Mouse (Mus musculus) hematopoietic stem cell, adult 5-6 weeks (primary cell): ENCODE measurements around the gene Cdca8. TPM values are rescaled to one million over a fixed set of nuclear protein-coding genes. Genes with fewer than 3 reads are reported as not detected.

Experiments
- ATAC-seq, 2 experiments: fragments of 125-278 bp in 1 of 2; replicated peaks in 1 of 2; 2 replicates each; pipeline ENCODE4 v1.8.0; 2016 to 2017; ENCODE audit warnings: inconsistent platforms in 2 of 2, mild to moderate bottlenecking in 2 of 2, moderate number of reproducible peaks in 2 of 2, low read depth in 1 of 2, moderate TSS enrichment in 1 of 2; ENCODE audit not compliant: low FRiP score in 2 of 2, poor library complexity in 2 of 2, severe bottlenecking in 2 of 2, insufficient read depth in 1 of 2, low TSS enrichment in 1 of 2
- total RNA-seq: library from RNA; stranded (forward); fragments of 172-1452, 232-1000 nt; gene quantifications from 2 replicates; pipeline ENCODE4 v1.2.3, GENCODE M21; 2017

The Cdca8 gene
- total RNA-seq, 1 experiment from 2014 or later: 89.3 TPM

GRCm38 (mm10) chr4:124962576-124962975 lies 23.5 kb upstream of the Cdca8 start:
- ATAC-seq: no peak

GRCm38 (mm10) chr4:124960940-124961339 lies 21.8 kb upstream of the Cdca8 start:
- ATAC-seq: peak; percentile 88 to 91

DNA sequence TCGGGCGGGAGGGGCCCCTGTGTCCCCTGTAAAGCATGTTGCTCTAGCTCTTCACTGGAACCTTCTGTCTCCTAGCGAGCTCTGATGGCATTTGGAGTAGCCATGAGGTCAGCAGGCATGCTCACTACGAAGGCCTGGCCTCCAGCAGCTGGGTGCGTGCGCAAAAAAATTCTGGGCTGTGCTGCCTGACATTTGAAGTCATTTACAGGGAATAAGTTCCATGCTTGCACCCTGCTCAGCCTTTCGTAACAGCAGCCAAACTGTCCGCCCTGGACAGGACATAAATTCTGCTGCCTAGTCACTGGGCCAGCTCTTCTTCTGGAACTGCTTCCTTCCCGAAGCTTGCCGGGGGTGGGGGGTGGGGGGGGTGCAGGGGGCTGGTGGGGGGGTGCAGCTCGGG lies 20.0 kb upstream of the Cdca8 start:
- no peak for ATAC-seq

DNA sequence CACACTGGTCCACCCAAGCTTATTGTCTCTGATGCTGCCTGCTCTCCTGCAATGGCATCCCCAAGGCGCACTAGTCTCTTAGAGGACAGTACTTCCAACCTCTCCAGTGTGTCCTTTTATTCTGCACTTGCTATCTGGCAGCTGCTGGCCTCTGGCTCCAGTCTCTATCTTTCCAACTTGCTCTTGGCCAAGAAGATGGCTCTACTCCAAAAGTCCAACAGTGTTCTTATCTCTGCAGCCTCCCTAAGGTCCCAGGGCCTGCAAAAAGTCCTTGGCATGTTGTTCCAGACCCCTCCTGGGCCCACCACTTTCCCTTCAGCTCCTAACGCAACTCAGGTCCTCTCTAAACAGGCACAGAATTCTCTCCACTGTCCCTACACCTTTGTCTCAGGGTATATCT lies 18.2 kb upstream of the Cdca8 start:
- ATAC-seq: no peak

- ATAC-seq: no peak
Measured at GRCm38 (mm10) chr4:124953546-124953945, 14.4 kb upstream of the Cdca8 start.

DNA sequence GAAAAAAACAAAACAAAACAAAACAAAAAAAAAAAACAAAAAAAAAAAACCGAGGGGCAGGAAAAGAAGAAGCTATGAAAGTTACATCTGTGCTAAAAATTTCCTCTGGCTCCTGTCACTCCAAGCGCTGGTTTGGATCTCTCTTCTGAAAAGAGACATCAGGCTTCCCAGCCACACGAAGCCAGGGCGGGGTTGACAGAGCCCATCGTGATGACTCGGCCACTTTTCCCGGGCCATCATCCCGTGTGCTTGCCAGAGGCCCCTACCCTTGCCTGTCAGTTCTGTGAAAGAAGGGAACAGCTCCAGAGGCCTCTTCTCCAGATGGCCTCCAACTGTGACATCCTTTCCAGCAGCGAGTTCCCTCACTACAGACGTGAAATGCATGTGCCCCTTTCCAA lies 11.9 kb upstream of the Cdca8 start:
- no peak for ATAC-seq

- no peak for ATAC-seq
Measured at GRCm38 (mm10) chr4:124950181-124951035, 11.3 kb upstream of the Cdca8 start.

DNA sequence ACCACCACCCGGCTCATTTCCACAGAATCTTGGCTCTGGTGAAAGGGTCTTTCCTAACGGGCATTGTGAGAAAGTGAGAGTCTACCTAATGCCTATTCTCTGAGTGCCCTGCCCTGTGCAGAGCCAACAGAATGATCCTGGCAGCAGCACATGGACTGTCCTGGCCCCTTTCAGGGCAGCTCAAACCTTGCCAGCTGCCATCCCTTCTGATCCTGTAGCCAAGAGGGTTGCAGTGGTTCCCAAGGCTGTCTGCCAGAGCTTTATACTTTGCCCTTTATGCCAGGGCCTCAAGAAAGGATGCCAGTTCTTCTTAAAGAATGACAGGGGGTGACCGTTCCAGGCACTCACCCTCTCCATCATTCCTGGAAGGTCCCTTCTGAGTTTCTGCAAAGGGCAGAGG lies 10.4 kb upstream of the Cdca8 start:
- no peak for ATAC-seq

GRCm38 (mm10) chr4:124944961-124945360 lies 5.8 kb upstream of the Cdca8 start:
- no peak for ATAC-seq

- no peak for ATAC-seq
Measured at GRCm38 (mm10) chr4:124943781-124944180, 4.7 kb upstream of the Cdca8 start.

DNA sequence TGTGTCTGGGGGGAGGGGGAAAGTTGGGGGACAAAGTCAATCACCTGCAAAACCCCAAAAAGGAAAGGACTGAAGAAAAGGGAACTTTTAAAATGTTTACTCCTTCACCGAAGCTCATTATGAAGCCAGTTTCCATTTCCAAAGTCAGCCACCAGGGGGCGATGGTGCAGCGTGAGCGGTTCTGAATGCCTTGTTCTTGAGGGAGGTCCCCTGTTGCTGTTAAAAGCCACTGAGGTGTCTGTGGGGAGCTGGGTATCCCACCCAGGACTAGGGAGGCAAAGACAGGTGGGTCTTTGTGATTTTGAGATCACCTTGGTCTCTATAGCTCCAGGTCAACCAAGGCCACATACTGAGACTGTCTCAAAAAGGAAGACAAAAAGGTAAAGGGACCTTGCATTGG lies 3.9 kb upstream of the Cdca8 start:
- peak; percentile 73 to 77; a peak in 2 of 4 replicates for ATAC-seq

- ATAC-seq: peak; percentile 99
Measured at GRCm38 (mm10) chr4:124936613-124937471, 2.3 kb downstream of the Cdca8 start, which contains the start of gene 9930104L06Rik. Gene 9930104L06Rik (plus strand): TSS chr4:124937048.

GRCm38 (mm10) chr4:124928102-124928501 lies 11.0 kb downstream of the Cdca8 start:
- no peak for ATAC-seq

DNA sequence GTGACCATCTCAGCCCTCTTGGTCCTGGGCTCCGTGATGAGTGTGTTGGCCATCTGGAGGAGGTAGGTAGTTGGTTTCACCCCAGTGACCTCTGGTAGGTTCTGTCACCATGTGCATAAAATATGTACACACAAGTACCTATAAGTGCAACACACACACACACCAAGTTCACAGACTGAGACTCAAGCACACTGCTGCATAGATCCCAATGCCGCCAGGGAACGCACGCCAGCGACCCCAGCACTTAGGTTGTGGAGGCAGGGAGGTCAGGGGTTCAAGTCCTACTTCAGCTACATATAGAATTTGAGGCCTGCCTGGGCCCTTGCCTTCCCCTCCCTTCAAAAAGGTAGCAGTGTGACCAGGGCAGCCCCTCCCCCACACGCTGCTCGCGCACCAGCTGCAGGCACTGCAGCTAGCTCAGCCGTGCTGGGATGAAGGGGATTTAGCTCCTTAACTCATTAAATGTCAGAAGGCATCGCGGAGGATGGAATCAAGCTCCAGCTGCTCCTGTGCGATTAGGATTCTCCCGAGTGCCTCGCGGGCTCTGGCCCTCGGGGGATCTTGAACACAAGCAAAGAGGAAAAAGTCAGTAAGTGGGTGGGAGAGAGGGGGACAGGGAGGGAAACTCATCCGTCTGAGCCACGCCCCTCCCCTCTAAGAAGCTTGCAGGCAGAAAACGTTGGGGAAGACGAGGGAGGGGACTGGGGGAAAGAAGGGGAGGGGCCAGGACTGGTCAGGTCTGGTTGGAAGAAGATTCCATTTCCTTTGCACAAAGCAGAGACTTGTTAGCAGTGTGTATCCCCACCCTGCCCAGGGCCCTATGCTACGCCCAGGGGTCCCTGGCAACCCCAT lies 32.9 kb downstream of the Cdca8 start:
- no peak for ATAC-seq

DNA sequence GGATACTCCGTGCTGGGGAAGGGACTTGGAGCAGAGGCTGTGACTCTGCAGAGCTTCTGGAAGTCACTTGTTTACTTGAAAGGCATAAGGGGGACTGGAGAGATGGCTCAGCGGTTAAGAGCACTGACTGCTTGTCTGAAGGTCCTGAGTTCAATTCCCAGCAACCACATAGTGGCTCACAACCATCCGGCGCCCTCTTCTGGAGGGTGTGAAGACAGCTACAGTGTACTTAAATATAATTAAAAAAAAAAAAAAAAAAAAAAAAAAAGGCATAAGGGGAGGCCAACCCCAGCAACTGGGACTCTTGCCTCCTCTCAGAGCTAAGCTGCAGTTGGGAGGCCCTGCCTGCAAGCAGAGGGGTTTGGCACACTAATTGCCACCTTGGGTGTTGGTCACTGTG lies 33.7 kb downstream of the Cdca8 start:
- no peak for ATAC-seq

DNA sequence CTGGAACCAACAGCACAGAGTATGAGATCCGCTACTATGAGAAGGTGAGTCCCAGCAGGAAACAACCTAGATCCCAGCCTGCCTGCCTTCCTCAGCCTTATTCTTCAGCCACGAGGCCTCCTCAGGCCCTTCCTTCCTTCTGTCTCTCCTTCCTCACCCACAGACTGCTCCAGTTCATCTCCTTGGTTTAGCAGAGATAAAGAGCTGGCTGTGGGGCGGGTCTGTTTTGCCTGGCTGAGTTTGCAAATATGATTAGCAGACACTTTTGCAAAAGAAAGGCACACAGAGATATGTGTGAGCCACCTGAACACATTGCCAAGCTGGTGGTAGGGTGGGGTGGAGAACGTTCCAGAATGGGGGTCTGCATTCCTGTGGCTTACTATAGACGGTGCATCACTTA lies 39.2 kb downstream of the Cdca8 start:
- ATAC-seq: no peak

GRCm38 (mm10) chr4:124898428-124898827 lies 40.7 kb downstream of the Cdca8 start:
- no peak for ATAC-seq
